Mouse (Mus musculus): Measurements from ENCODE around the gene Mrm2.
"Not testable (repeated sequence)": the region's sequence is repeated elsewhere in the genome, so short reads cannot be mapped to it uniquely, and the experiment has no call there.

Gene Mrm2

GRCm38 (mm10) chr5:140331615-140332512 lies at the start of gene Mrm2:
Mrm2 (minus strand) TSS chr5:140331898.
- DNase-seq (ENCODE audit: extremely low read depth, low read depth), result peak; percentile 62

DNA sequence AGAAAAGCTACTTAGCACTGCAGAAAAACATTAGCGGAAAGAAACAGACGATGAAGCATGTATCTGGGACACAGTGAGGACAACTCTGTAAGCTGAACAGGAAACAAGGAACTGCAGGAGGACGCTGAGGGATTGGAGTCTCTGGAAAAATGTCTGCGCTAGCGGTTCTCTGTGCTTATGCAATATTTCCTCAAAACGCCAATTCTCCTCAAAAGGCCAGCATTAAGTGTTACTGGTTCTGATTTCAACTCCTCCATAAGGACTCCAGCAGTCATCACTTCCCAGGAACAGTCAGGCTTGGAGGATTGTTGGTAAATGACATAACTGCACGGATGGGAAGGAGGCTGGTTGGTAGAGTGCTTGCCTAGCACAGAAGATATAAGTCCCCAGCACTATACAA lies 49.5 kb upstream of the Mrm2 start:
- no peak for DNase-seq (ENCODE audit: extremely low read depth, low read depth)

- peak; percentile 92 for DNase-seq (ENCODE audit: extremely low read depth, low read depth)
These were observed 47.6 kb upstream of the Mrm2 start for GRCm38 (mm10) chr5:140379299-140379698.

DNA sequence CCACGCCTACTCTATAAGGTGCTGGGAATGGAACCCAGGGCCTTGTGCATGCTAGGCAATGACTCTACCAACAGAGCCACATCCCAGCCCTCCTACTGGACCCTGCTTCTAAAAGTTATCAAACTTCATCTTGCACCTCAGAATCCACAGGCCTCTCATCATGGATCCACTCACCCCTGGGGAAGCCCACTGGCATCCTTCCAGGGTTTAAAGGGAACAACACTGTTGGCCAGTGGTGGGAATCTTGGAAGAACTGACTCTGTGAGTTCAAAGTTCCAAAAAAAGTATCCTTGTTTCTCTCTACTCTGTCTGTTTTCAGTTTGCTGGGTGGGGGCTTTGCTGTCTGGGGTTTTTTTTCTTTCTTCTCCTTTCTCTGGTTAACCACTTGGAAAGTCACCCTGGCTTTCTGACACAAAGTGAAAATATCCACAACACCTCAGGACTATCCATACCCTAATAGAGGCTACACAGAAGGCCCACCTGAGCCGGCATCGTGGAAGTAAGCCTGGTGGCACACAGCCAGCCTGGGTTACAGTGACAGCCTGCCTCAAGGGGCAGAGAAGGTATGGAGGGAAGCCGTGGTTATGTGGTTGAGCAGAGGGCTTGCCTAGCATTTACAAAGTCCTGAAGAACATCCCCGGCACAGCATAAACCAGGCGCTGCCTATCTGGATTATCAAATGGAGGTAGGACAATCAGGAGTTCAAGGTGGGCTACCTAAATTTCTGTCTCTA lies 46.6 kb upstream of the Mrm2 start:
- no peak for DNase-seq (ENCODE audit: extremely low read depth, low read depth)

DNA sequence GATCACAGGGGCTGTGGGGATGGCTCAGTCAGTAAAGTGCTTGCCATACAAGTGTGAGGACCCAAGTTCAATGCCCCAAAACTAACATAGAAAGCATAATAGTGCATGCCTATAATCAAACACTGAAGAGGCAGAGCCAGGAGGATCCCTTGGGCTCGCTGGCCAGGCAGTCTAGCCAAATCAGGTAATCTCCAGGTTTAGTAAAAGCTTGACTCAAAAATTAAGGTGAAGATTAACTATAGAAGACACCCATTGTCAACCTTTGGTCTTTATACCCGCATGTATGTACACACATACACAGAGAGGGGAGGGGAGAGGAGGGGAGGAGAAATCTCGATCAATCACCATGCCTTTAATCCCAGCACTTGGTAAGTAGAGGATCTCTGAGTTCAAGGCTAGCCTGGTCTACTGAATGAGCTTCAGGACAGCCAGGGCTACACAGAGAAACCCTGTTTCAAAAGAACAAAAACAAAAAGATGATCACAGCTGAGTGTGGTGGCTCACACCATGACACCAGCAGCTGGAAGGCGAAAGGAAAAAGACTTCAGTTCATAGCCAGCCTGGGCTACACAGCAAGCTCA lies 43.6 kb upstream of the Mrm2 start:
- no peak for DNase-seq (ENCODE audit: extremely low read depth, low read depth)

DNA sequence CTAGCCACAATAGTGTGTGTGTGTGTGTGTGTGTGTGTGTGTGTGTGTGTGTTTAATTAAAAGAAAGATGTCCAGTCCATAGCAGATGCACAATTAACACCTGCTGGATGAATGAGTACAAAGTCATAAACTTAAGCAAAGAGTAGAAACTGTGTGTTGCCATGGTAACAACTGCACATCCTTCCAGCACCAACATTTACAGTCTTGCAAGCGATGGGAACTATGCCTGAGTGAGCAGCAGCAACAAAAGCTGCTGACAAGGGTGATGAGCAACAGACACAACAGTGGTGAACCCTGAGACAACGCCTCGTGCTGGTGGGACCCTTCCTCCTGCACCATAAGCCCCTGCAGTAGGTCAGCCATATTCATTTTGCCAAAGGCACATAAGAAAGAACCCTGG lies 42.5 kb upstream of the Mrm2 start:
- DNase-seq (ENCODE audit: extremely low read depth, low read depth), result no peak

DNA sequence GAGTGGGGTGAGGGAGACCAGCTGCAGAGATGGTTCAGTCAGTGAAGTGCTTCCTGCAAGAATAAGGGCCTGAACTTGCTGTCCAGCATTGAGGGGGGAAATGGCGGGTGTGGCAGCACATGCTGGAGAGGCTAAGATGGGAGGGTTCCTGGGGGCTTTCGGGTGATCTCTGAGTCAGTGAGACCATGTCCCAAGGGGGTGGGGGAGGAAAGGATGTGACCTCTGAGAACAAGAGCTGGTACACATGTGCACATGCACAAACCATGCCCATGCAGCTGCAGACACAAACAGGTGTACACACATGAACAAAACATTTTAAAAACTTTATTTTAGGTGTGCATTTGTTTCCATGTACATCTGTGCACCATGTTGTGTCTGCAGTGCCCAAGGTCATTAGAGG lies 42.0 kb upstream of the Mrm2 start:
- no peak for DNase-seq (ENCODE audit: extremely low read depth, low read depth)

- no peak for DNase-seq (ENCODE audit: extremely low read depth, low read depth)
These were observed 40.0 kb upstream of the Mrm2 start for GRCm38 (mm10) chr5:140371671-140372070.

DNA sequence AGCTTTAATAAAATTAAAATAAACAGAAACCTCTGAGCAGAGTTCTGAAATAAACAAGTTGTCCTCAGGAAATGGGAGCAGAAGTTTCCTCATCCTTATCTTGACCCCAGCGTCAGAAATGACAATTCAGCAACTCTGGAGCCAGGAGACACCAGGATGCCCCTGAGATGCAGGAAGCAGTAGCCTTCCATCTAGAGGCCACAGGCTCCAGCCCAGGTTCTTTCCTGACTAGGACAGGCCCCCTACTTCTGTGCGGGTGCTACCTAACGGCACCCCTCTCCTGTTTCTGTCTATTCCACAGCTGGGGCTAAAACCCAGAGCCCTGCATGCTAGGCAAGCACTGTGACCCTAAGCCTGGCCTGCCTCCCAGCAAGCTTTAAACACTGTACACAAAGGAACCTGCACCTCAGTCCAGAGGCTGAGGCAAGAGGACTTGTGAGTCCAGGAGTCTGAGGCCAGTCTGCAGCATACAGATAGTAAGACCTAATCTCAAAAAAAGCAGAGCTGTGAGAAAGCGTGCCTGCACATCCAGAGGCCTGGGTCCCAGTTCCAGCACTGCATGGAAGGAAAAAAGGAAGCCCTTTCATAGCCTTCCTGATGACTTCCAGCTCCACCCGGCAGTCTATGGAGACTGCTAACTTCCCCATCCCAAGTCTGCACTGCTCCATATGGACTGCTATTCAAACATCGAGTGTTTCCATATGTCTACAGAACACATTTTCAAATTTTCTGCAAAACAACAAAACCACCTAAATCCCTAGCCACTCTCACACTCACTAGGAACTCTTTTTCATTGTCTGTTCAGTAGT lies 39.0 kb upstream of the Mrm2 start:
- DNase-seq (ENCODE audit: extremely low read depth, low read depth), result no peak

GRCm38 (mm10) chr5:140369466-140369865 lies 37.8 kb upstream of the Mrm2 start:
- no peak for DNase-seq (ENCODE audit: extremely low read depth, low read depth)

GRCm38 (mm10) chr5:140368926-140369325 lies 37.2 kb upstream of the Mrm2 start:
- DNase-seq (ENCODE audit: extremely low read depth, low read depth), result no peak

DNA sequence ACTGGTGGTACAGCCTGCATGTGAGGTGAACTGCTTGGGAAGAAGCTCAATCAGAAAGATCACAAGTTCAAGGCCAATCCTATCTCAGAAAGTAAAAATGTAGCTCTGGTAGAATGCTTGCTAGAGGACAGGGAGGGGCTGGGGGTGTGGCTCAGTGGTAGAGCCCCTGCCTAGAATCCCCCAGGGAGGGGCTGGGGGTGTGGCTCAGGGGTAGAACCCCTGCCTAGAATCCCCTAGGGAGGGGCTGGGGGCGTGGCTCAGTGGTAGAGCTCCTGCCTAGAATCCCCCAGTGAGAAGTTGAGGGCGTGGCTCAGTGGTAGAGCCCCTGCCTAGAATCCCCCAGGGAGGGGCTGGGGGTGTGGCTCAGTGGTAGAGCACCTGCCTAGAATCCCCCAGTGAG lies 36.4 kb upstream of the Mrm2 start:
- not testable (repeated sequence) for DNase-seq (ENCODE audit: extremely low read depth, low read depth)

DNA sequence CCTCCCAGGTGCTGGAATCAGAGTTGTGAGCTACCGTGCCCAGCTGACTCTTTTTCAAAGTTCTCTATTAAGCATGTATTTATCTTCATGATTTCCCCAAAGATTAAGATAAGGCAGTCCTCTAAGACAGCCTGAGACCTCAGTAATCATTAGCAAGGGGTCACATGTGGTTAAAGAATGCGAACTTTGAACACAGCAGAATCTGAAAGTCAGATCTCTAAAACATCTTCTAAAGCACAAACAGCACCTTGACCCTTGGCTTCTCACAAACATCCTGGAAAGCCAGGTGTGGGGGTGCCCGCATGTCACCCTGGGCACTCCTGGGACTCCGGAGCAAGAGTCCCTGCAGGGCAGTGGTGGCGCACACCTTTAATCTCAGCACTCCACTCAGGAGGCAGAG lies 32.7 kb upstream of the Mrm2 start:
- DNase-seq (ENCODE audit: extremely low read depth, low read depth), result no peak

DNA sequence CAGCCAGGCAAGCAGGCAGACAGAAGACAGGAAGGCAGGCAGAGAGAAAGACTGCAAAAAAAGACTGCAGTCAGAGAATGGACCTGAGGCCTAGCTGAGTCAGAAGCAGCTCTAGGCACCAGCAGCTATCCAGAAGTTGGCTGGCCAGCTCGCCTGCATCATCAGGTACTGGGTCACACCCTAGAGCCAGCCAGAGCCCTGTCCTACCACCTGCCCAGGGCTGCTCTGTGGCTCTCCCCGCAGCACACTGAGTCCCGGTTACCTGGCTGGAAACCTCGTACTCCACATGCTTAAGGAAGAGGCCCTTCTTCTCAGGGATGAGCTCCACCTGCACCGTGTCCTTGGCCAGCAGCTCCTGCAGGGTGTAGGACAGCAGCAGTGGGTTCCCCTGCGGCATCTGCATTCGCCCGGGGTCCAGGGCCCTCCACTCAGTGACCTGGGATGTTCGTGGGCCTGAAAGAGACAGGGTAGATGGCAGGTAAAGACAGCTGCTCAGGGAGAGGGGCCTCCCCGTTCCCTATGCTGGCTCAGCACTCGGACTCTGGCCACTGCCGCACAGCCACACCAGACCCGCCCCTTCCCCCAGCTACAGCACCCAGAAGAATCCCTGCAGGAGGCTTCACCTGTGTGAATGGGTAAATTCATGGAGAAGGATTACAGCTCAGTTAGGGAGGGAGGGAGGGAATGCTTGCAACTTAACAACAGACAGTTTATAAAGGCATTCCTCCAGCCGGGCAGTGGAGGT lies 28.4 kb upstream of the Mrm2 start:
- no peak for DNase-seq (ENCODE audit: extremely low read depth, low read depth)

GRCm38 (mm10) chr5:140357466-140357865 lies 25.8 kb upstream of the Mrm2 start:
- no peak for DNase-seq (ENCODE audit: extremely low read depth, low read depth)

DNA sequence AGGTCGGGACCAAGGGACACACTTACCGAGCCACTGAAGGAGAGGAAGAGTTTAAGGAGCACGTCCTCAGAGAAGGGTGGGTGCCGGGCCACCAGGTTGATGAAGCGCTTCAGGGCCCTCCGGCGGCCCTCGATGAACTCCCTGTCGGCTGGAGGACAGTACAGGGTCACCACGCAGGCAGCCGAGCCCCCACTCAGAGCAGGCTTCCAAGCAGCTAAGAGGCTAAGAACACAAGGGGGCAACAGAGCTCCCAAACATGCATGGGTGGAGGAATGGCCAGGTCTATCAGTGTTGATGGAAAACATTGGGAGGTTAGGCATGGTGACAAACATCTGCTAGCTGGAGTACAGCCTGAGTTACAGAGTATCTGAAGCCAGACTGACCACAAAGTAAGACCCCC lies 24.2 kb upstream of the Mrm2 start:
- no peak for DNase-seq (ENCODE audit: extremely low read depth, low read depth)

DNA sequence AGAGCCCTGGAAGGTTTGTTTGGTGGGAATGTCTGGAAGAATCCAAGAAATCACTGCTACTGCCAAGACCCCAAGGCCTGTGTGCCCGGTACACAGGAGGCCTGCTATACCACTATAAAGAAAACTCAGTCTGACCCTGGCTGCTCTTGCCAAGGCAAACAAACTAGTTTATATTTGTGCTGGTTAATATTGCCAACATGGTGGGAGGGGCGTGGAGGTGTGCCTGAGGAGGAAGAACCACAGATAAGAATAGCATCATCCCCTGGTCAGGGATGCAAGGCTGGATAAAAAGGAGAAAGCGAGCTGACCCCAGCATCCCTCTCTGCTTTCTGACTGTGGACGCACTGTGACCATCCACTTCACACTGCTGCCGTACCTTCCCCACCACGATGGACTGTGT lies 20.7 kb upstream of the Mrm2 start:
- DNase-seq (ENCODE audit: extremely low read depth, low read depth), result no peak

- no peak for DNase-seq (ENCODE audit: extremely low read depth, low read depth)
These were observed 19.2 kb upstream of the Mrm2 start for GRCm38 (mm10) chr5:140350731-140351497.

GRCm38 (mm10) chr5:140349882-140350281 lies 18.2 kb upstream of the Mrm2 start:
- no peak for DNase-seq (ENCODE audit: extremely low read depth, low read depth)

DNA sequence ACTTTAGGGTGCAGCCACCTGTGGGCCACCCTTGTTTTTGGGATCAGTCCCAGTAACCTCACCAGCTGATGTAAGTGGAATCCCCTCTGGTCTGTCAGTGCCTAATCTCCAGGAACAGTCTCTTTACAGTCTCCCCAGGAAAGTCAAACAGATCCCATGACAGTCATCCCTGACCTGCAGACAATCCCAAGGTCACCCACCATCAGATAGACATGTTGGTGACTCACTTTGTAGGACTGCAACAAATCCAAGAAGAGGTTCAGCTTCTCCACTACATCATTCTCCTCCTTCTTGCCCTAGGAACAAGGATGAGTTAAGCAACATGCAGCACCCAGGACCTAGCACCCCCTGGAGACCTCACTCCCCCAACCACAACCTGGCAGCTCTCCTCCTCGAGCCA lies 14.4 kb upstream of the Mrm2 start:
- DNase-seq (ENCODE audit: extremely low read depth, low read depth), result no peak
